Mouse (Mus musculus): ENCODE data around the gene Them4. TPM values are rescaled to one million over a fixed set of nuclear protein-coding genes. Genes with fewer than 3 reads are reported as not detected.
A peak's percentile ranks its signal among the peaks of the same experiment; 100 is the strongest.
"Not testable (repeated sequence)": the region's sequence is repeated elsewhere in the genome, so short reads cannot be mapped to it uniquely, and the experiment has no call there.

Gene Them4
- 4.3 and 4.5 TPM in 2 replicates for total RNA-seq (2017)

GRCm38 (mm10) chr3:94309633-94310363 lies at the start of gene Them4:
Them4 (plus strand) TSS chr3:94310089.
- peak; percentile 97 for ATAC-seq (replicated peaks; ENCODE audit: low read depth, poor library complexity, severe bottlenecking)

GRCm38 (mm10) chr3:94260598-94260997 lies 49.3 kb upstream of the Them4 start:
- peak; percentile 69; the same call in 1 of the 2 replicates for ATAC-seq (replicated peaks; ENCODE audit: low read depth, poor library complexity, severe bottlenecking)

- ATAC-seq (replicated peaks; ENCODE audit: low read depth, poor library complexity, severe bottlenecking): not testable (repeated sequence)
These were observed 46.2 kb upstream of the Them4 start, which contains the start of gene Gm4778 for GRCm38 (mm10) chr3:94263736-94264135. Gm4778 (plus strand) TSS chr3:94264036.

- no peak for ATAC-seq (replicated peaks; ENCODE audit: low read depth, poor library complexity, severe bottlenecking)
These were observed 33.9 kb upstream of the Them4 start for GRCm38 (mm10) chr3:94275991-94276390.

- no peak for ATAC-seq (replicated peaks; ENCODE audit: low read depth, poor library complexity, severe bottlenecking)
These were observed 4.4 kb upstream of the Them4 start for GRCm38 (mm10) chr3:94305457-94305856.

- ATAC-seq (replicated peaks; ENCODE audit: low read depth, poor library complexity, severe bottlenecking): no peak
These were observed 2.9 kb upstream of the Them4 start for GRCm38 (mm10) chr3:94306975-94307374.

GRCm38 (mm10) chr3:94310491-94310890 lies 602 bp downstream of the Them4 start:
- ATAC-seq (replicated peaks; ENCODE audit: low read depth, poor library complexity, severe bottlenecking): no peak

GRCm38 (mm10) chr3:94310911-94311310 lies 1.0 kb downstream of the Them4 start:
- no peak for ATAC-seq (replicated peaks; ENCODE audit: low read depth, poor library complexity, severe bottlenecking)

GRCm38 (mm10) chr3:94311376-94311775 lies 1.5 kb downstream of the Them4 start:
- ATAC-seq (replicated peaks; ENCODE audit: low read depth, poor library complexity, severe bottlenecking): no peak

- no peak for ATAC-seq (replicated peaks; ENCODE audit: low read depth, poor library complexity, severe bottlenecking)
These were observed 18.8 kb downstream of the Them4 start for GRCm38 (mm10) chr3:94328681-94329080.

GRCm38 (mm10) chr3:94334442-94334841 lies 24.6 kb downstream of the Them4 start:
- ATAC-seq (replicated peaks; ENCODE audit: low read depth, poor library complexity, severe bottlenecking): peak; percentile 79

GRCm38 (mm10) chr3:94338522-94338921 lies 28.6 kb downstream of the Them4 start:
- ATAC-seq (replicated peaks; ENCODE audit: low read depth, poor library complexity, severe bottlenecking): no peak

GRCm38 (mm10) chr3:94341959-94342422 lies 32.1 kb downstream of the Them4 start, which contains the start of gene Them5:
Them5 (plus strand) TSS chr3:94342099.
- ATAC-seq (replicated peaks; ENCODE audit: low read depth, poor library complexity, severe bottlenecking): no peak

- ATAC-seq (replicated peaks; ENCODE audit: low read depth, poor library complexity, severe bottlenecking): no peak
These were observed 32.7 kb downstream of the Them4 start for GRCm38 (mm10) chr3:94342552-94342951.

- no peak for ATAC-seq (replicated peaks; ENCODE audit: low read depth, poor library complexity, severe bottlenecking)
These were observed 34.3 kb downstream of the Them4 start for GRCm38 (mm10) chr3:94344182-94344581.

GRCm38 (mm10) chr3:94344897-94345296 lies 35.0 kb downstream of the Them4 start:
- no peak for ATAC-seq (replicated peaks; ENCODE audit: low read depth, poor library complexity, severe bottlenecking)

- no peak for ATAC-seq (replicated peaks; ENCODE audit: low read depth, poor library complexity, severe bottlenecking)
These were observed 38.3 kb downstream of the Them4 start for GRCm38 (mm10) chr3:94348146-94348545.

- no peak for ATAC-seq (replicated peaks; ENCODE audit: low read depth, poor library complexity, severe bottlenecking)
These were observed 50.9 kb downstream of the Them4 start for GRCm38 (mm10) chr3:94360812-94361211.

GRCm38 (mm10) chr3:94362138-94362537 lies 52.2 kb downstream of the Them4 start, which contains the start of gene C2cd4d:
C2cd4d (plus strand) TSS chr3:94362438.
- ATAC-seq (replicated peaks; ENCODE audit: low read depth, poor library complexity, severe bottlenecking): no peak

- peak; percentile 16; the same call in 1 of the 2 replicates for ATAC-seq (replicated peaks; ENCODE audit: low read depth, poor library complexity, severe bottlenecking)
These were observed 53.6 kb downstream of the Them4 start for GRCm38 (mm10) chr3:94363291-94364153.

- no peak for ATAC-seq (replicated peaks; ENCODE audit: low read depth, poor library complexity, severe bottlenecking)
These were observed 54.3 kb downstream of the Them4 start for GRCm38 (mm10) chr3:94364154-94364526.

Data from common myeloid progenitor, adult 5-6 weeks (primary cell).